Mouse (Mus musculus) small intestine, adult 2 months (tissue): Measurements from ENCODE around the gene Lrig1. TPM values are rescaled to one million over a fixed set of nuclear protein-coding genes. Genes with fewer than 3 reads are reported as not detected.
A peak's percentile ranks its signal among the peaks of the same experiment; 100 is the strongest.

Experiments used
- H3K27ac ChIP-seq: fragments of 200-500 bp; 2 replicates; pipeline ENCODE4 v1.5.1; 2012; ENCODE audit warnings: low read depth, low read length, control low read depth, inconsistent platforms; ENCODE audit not compliant: insufficient read depth
- H3K27me3 ChIP-seq: fragments of 200-500 bp; 2 replicates; pipeline ENCODE4 v1.6.1; 2012; ENCODE audit warnings: mild to moderate bottlenecking, moderate library complexity, low read length, inconsistent platforms; ENCODE audit not compliant: control insufficient read depth, insufficient read depth
- H3K36me3 ChIP-seq: fragments of 200-500 bp; 2 replicates; pipeline ENCODE4 v1.6.1; 2012; ENCODE audit warnings: mild to moderate bottlenecking, low read length, control low read depth, inconsistent platforms; ENCODE audit not compliant: control insufficient read depth, insufficient read depth
- H3K4me1 ChIP-seq: fragments of 200-500 bp; 2 replicates; pipeline ENCODE4 v1.6.1; 2012; ENCODE audit warnings: low read length, inconsistent platforms, mixed read lengths; ENCODE audit not compliant: control insufficient read depth, insufficient read depth, insufficient read length
- H3K4me3 ChIP-seq: fragments of 200-500 bp; 2 replicates; pipeline ENCODE4 v1.5.1; 2012; ENCODE audit warnings: low read depth, mild to moderate bottlenecking, control low read depth, inconsistent platforms, low read length, moderate library complexity
- CTCF ChIP-seq: fragments of 200-500 bp; IDR thresholded peaks from 2 replicates; pipeline ENCODE4 v1.5.1; 2012; ENCODE audit warnings: low read depth, mild to moderate bottlenecking, control low read depth, inconsistent platforms, low read length, moderate library complexity, mixed read lengths; ENCODE audit not compliant: insufficient replicate concordance, insufficient read length; ENCODE audit errors: extremely low read depth
- POLR2A ChIP-seq: fragments of 200-500 bp; IDR thresholded peaks from 2 replicates; pipeline ENCODE4 v1.6.1; 2012; ENCODE audit warnings: low read depth, mild to moderate bottlenecking, control low read depth, inconsistent platforms, low read length, moderate library complexity
- WGBS: fragments of 180-500 bp; shearing (Covaris S2); methylation state at CpG from one replicate; pipeline ENCODE4 v1.1.7; 2018; 5-methylcytosine and 5-hydroxymethylcytosine counted together
- polyA plus RNA-seq: library from polyadenylated mRNA; depleted of rRNA; stranded (reverse); fragments of >200 nt; gene quantifications from 2 replicates; pipeline ENCODE4 v1.2.3, GENCODE M21; 2012

The Lrig1 gene
- polyA plus RNA-seq, 1 experiment, result 29.8 TPM

DNA sequence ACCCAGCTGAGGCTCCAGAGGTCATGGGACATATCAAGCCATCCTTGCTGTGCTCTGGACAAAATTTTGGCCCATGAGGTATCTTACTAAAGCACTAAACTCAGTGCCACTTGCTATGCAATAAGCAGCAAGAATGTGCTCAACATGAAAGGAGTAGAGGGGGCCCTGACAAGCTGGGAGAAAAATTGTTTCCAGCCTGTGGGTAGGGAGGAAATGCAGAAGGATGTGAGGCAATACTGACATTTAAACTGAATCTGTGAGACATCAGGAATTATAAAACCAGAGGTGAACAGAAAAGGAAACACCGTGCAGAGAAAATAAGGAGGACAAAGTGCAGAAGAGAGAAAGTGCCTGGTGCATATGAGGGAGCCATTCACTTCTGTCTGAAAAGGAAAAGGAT is 24.7 kb upstream of the Lrig1 start:
- no peaks in the 10 kb centered on the region for H3K27me3 ChIP-seq
- WGBS, result 20% methylated on average over 1 of the region's 1 CpGs
- H3K4me3 ChIP-seq, result no peak overlapping the region
- TF ChIP-seq POLR2A, result no peak
- TF ChIP-seq CTCF, result no peak
- H3K36me3 ChIP-seq, result no peaks in the 10 kb centered on the region
- peaks cover 12% of the 10 kb centered on the region; the same call in 1 of the 2 replicates for H3K4me1 ChIP-seq
- H3K27ac ChIP-seq, result no peak overlapping the region

DNA sequence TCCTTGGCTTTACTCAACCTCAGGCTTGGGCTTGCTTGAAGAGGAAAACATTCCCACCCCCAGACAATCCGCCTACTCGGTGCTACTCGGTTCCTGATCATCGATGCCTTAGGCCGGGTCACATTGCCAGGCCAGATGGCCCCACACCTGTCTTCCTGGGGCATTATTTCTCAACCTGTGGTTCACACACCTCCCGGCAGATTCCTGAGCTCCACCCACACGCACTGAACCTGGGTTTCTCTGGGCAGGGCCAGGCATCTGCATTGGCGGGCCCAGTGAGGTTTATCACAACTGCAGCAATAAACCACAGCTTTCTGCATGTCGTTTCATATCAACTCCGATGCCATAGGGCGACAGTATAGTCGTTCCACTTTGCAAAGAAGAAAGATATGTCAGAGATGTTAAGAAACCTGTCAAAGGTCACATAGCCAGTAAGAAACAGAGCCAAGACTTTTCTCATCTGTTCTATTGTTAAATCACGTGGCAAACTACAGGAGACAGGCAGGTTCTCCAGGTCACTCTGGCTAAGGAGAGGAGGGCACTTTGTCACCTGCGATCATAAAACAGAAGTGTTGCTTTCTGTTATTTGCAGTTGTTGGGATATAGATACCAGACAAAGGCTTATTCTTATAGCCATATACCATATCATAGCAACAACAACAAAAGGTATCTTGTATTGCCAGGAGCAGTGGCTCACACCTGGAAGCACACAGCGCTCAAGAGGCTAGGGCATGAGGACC is 18.8 kb upstream of the Lrig1 start:
- H3K27ac ChIP-seq, result peak overlapping the region; percentile 84
- 30% methylated on average over 15 of the region's 15 CpGs for WGBS
- H3K36me3 ChIP-seq, result no peaks in the 10 kb centered on the region
- H3K4me3 ChIP-seq, result no peak overlapping the region
- H3K27me3 ChIP-seq, result no peaks in the 10 kb centered on the region
- TF ChIP-seq CTCF (no peak), POLR2A (no peak)
- H3K4me1 ChIP-seq, result peaks cover 10% of the 10 kb centered on the region

DNA sequence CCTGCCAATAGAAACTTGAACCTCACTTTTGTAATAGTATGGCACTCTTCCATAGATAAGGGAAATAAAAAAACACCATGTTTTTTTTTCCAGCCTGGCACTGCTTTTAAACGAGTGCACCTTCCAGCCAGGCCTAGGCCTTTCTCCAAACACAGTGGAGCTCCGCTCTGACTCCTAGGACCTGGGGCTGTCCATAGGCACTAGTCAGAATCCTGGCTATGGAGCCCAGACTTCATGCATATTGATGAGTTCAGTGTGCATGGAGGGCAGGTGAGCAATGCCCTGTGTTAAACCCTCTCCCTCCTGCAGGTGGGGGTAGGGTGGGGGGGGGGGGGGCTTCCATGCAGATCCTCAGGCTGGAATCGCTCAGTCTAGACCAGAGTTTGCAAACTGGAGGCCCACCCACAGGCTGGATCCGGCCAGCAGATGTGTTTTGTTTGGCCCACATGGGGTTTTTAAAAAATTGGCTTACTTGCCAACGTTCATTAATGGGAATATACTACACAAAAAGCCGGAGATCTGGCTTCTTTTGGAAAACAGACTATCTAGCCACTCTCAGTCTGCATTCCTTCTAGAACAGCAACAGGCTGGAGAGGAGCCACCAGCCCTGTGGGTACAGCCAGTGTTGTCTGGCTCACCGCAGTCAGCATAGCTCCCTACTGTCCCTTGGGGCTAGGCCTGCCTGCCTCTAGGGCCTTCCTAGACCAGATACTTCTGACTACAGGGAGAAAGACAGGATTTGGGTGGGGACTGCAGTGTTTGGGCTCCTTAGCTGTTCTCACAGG is 17.9 kb upstream of the Lrig1 start:
- WGBS, result 29% methylated on average over 7 of the region's 7 CpGs

DNA sequence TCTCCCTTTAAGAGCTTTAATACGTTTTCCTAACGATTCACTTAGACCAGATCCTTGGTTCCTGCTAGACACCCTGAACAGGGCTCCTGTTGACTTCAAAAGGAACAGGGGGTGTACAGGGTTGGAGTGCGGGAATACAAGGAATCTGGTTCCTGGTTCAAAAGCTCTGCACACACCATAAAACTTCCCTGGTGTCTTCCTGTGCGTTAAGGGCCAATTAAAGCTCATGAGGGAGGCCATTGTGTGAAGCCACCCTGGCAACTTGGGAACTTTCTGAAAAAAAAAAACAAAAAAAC is 15.6 kb upstream of the Lrig1 start:
- 34% methylated on average over 4 of the region's 4 CpGs for WGBS
- Histone ChIP-seq H3K4me3 (no peak overlapping the region), H3K36me3 (no peaks in the 10 kb centered on the region), H3K27ac (peak overlapping the region; percentile 51), H3K27me3 (no peaks in the 10 kb centered on the region), H3K4me1 (peaks cover 10% of the 10 kb centered on the region)
- TF ChIP-seq POLR2A (no peak), CTCF (no peak)

More for the DNA sequence above, 17.9 kb upstream of the Lrig1 start:
- peaks cover 10% of the 10 kb centered on the region for H3K4me1 ChIP-seq
- TF ChIP-seq POLR2A, result no peak
- TF ChIP-seq CTCF, result no peak
- peak overlapping the region; percentile 84 for H3K27ac ChIP-seq
- H3K36me3 ChIP-seq, result no peaks in the 10 kb centered on the region
- no peak overlapping the region for H3K4me3 ChIP-seq
- H3K27me3 ChIP-seq, result no peaks in the 10 kb centered on the region

DNA sequence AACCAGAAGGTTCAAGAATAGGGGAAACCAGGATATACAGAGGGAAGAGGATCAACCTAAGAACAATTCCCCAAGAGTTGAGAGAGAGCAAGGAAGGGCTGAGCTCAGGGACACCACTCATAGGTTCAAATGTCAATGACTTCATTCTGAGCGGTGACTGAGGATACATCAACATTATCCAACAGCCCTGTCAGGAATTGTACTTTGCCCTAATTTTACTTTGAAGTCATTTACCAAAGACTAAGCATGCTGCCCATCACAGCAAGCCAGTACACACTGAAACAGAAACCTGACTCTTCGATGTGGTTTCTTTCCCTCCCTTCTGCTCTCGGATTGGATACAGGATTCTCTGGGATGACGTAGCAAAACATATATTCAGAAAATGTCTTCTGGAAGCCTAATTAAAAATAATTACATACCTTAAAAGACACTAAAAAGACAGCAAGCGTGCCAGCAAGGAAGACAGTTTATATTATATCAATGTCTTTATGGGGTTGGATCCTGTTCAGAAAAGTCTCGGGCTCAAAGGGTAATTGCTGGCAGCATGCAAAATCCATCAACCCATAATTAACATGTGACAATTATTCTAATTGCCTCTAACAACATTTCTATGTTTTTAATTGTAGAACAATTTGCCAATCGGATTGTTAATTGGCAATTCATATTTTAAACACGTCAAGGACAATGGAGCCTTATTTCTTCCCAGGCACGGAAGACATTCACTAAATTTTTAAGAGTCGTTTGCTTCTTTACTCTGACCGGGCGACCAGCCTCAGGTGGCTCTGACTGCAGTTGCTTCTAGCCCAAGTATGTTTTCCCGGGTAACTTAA is 15.1 kb upstream of the Lrig1 start:
- WGBS, result 26% methylated on average over 13 of the region's 13 CpGs
- H3K4me3 ChIP-seq, result no peak overlapping the region
- no peak for TF ChIP-seq POLR2A
- no peak for TF ChIP-seq CTCF
- no peaks in the 10 kb centered on the region for H3K27me3 ChIP-seq
- peaks cover 10% of the 10 kb centered on the region for H3K4me1 ChIP-seq
- H3K27ac ChIP-seq, result peak overlapping the region; percentile 51
- H3K36me3 ChIP-seq, result no peaks in the 10 kb centered on the region

DNA sequence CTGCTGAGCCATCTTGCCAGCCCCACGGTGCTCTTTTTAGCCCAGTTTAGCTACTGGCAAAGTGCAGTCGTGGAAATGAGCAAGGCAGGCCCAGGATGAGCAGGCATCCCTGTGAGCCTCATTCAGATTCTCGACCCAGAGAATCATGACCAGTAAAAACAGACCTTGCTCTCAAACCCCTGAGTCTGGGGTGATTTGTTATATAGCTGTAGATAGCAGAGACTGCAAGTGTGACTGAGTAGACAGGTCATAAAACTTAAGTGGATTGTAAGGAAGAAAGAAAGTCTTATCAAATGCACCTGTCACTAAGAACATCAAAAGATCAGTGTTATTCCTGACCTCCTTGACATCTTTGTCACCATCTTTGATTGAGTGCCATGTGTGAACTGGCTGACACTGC is 9.9 kb upstream of the Lrig1 start:
- Histone ChIP-seq H3K4me3 (no peak overlapping the region), H3K4me1 (peaks cover 8% of the 10 kb centered on the region; the same call in 1 of the 2 replicates), H3K27ac (no peak overlapping the region), H3K36me3 (no peaks in the 10 kb centered on the region), H3K27me3 (no peaks in the 10 kb centered on the region)
- WGBS, result 22% methylated on average over 3 of the region's 3 CpGs
- TF ChIP-seq POLR2A, result no peak
- TF ChIP-seq CTCF, result no peak
